Mouse (Mus musculus) heart, postnatal 25 days (tissue): ENCODE results near the gene Slc2a13. TPM values are rescaled to one million over a fixed set of nuclear protein-coding genes. Genes with fewer than 3 reads are reported as not detected.

ENCODE experiments used
- total RNA-seq, 2 experiments: library from RNA; stranded (reverse); gene quantifications; 2 replicates each; pipeline ENCODE4 v1.2.3; 2021

Gene Slc2a13
- total RNA-seq, 2 experiments from 2014 or later, result 1.3 to 1.4 TPM

Other genes starting within 250 kb of the Slc2a13 start
- 10 to 100 TPM; 11.2 to 12.4 TPM for gene Lrrk2, start 99.9 kb upstream of the Slc2a13 start, total RNA-seq